Mouse (Mus musculus) CH12.LX (cell line): ENCODE measurements around the gene Ubc. TPM values are rescaled to one million over a fixed set of nuclear protein-coding genes. Genes with fewer than 3 reads are reported as not detected.

Experiments
- DNase-seq: peaks from one replicate; pipeline ENCODE4 v3.0.0-alpha.2; 2013; ENCODE audit errors: extremely low read depth
- H3K27ac ChIP-seq: 2 replicates; pipeline ENCODE4 v1.5.1; 2012; ENCODE audit warnings: low read depth, mild to moderate bottlenecking, control low read depth, moderate library complexity; ENCODE audit not compliant: insufficient read depth
- H3K27me3 ChIP-seq: replicated peaks from 2 replicates; pipeline ENCODE3; 2012; ENCODE audit warnings: inconsistent platforms
- H3K36me3 ChIP-seq, 2 experiments: replicated peaks in 1 of 2; 2 replicates each; pipeline versions ENCODE3 to v1.6.1; 2012; ENCODE audit warnings: inconsistent platforms in 1 of 2, low read length in 1 of 2, mild to moderate bottlenecking in 1 of 2, mixed read lengths in 1 of 2, moderate library complexity in 1 of 2; ENCODE audit not compliant: control insufficient read depth in 1 of 2, insufficient read depth in 1 of 2
- H3K4me1 ChIP-seq, 2 experiments: 2 replicates each; pipeline ENCODE4 v1.6.1; 2012; ENCODE audit warnings: inconsistent platforms in 1 of 2, moderate library complexity in 1 of 2; ENCODE audit not compliant: insufficient read depth in 2 of 2, control insufficient read depth in 1 of 2
- H3K4me2 ChIP-seq: 2 replicates; pipeline ENCODE4 v1.6.1; 2012; ENCODE audit warnings: low read depth, mild to moderate bottlenecking, control low read depth; ENCODE audit not compliant: poor library complexity, insufficient read depth, severe bottlenecking
- H3K4me3 ChIP-seq, 3 experiments: fragments of 150-350 bp in 1 of 3; sonication (generic) in 1 of 3; replicated peaks in 1 of 3; 2 replicates each; pipeline versions ENCODE3 to v1.5.1; 2011 to 2012; ENCODE audit warnings: low read depth in 2 of 3, low read length in 2 of 3, mild to moderate bottlenecking in 2 of 3, moderate library complexity in 2 of 3, control low read depth in 1 of 3, improper control_type of control experiment in 1 of 3, inconsistent platforms in 1 of 3, mixed read lengths in 1 of 3; ENCODE audit not compliant: poor library complexity in 1 of 3
- H3K79me2 ChIP-seq: replicated peaks from 2 replicates; pipeline ENCODE4 v1.6.1; 2012; ENCODE audit warnings: mild to moderate bottlenecking, moderate library complexity; ENCODE audit not compliant: control insufficient read depth, poor library complexity, insufficient read depth, severe bottlenecking; ENCODE audit errors: extremely low read depth
- H3K9ac ChIP-seq: 2 replicates; pipeline ENCODE4 v1.6.1; 2012; ENCODE audit warnings: low read depth, mild to moderate bottlenecking, control low read depth, moderate library complexity; ENCODE audit not compliant: insufficient read depth
- H3K9me3 ChIP-seq: replicated peaks from 2 replicates; pipeline ENCODE3; 2012; ENCODE audit warnings: low read length, inconsistent platforms, mixed read lengths
- BHLHE40 ChIP-seq: IDR thresholded peaks from 2 replicates; pipeline ENCODE4 v1.6.1; 2011; ENCODE audit warnings: mild to moderate bottlenecking, low read depth, low read length, improper control_type of control experiment
- CTCF ChIP-seq, 2 experiments: IDR thresholded peaks in 1 of 2; conservative IDR thresholded peaks in 1 of 2; 2 replicates each; pipeline ENCODE4 v1.5.1; 2011 to 2012; ENCODE audit warnings: low read depth in 2 of 2, low read length in 2 of 2, improper control_type of control experiment in 1 of 2, inconsistent platforms in 1 of 2, mild to moderate bottlenecking in 1 of 2, moderate library complexity in 1 of 2
- EP300 ChIP-seq: IDR thresholded peaks from 2 replicates; pipeline ENCODE4 v1.6.1; 2011; ENCODE audit warnings: low read length, improper control_type of control experiment
- GABPA ChIP-seq: IDR thresholded peaks from 2 replicates; pipeline ENCODE4 v1.6.1; 2012; ENCODE audit warnings: low read depth, low read length, improper control_type of control experiment, inconsistent platforms; ENCODE audit not compliant: insufficient replicate concordance
- HCFC1 ChIP-seq: IDR thresholded peaks from 2 replicates; pipeline ENCODE4 v1.6.1; 2012; ENCODE audit warnings: low read depth, mild to moderate bottlenecking, inconsistent platforms, low read length, improper control_type of control experiment
- KAT2A ChIP-seq: IDR thresholded peaks from 2 replicates; pipeline ENCODE4 v1.6.1; 2012; ENCODE audit warnings: low read length, improper control_type of control experiment, inconsistent platforms; ENCODE audit not compliant: insufficient replicate concordance
- MAX ChIP-seq: IDR thresholded peaks from 2 replicates; pipeline ENCODE4 v1.6.1; 2011; ENCODE audit warnings: low read length, improper control_type of control experiment
- MEF2A ChIP-seq: IDR thresholded peaks from 2 replicates; pipeline ENCODE4 v1.6.1; 2014; ENCODE audit warnings: low read depth, mild to moderate bottlenecking, inconsistent platforms, low read length, improper control_type of control experiment, borderline replicate concordance
- MXI1 ChIP-seq: IDR thresholded peaks from 2 replicates; pipeline ENCODE4 v1.6.1; 2011; ENCODE audit warnings: mild to moderate bottlenecking, low read depth, low read length, improper control_type of control experiment
- POLR2A ChIP-seq: IDR thresholded peaks from 2 replicates; pipeline ENCODE4 v1.6.1; 2011; ENCODE audit warnings: low read depth, mild to moderate bottlenecking, improper control_type of control experiment, low read length
- SMC3 ChIP-seq: IDR thresholded peaks from 2 replicates; pipeline ENCODE4 v1.6.1; 2011; ENCODE audit warnings: low read depth, low read length, improper control_type of control experiment
- UBTF ChIP-seq: IDR thresholded peaks from 2 replicates; pipeline ENCODE4 v1.6.1; 2012; ENCODE audit warnings: low read depth, mild to moderate bottlenecking, inconsistent platforms, low read length, improper control_type of control experiment, moderate library complexity
- dilution Hi-C: fragments of 300-500 bp; cut with MboI; formaldehyde crosslinking; loops from 2 replicates; pipeline ENCODE4 v1.14.3; 2020; ENCODE audit warnings: low sequenced_read_pairs; ENCODE audit not compliant: extremely low pct_unique_long_range_greater_than_20kb, extremely low pct_ligation_motif_present
- in situ Hi-C: fragments of 300-500 bp; cut with MboI; formaldehyde crosslinking; loops from 3 replicates; pipeline ENCODE4 v1.14.3; 2019; ENCODE audit warnings: low sequenced_read_pairs, low pct_ligation_motif_present, low pct_unique_long_range_greater_than_20kb, mixed read lengths
- polyA plus RNA-seq: library from polyadenylated mRNA; unstranded; fragments of >175 nt; gene quantifications from 2 replicates; pipeline ENCODE4 v1.2.1, GENCODE M21; 2012; ENCODE audit warnings: low read depth; ENCODE audit not compliant: insufficient read length
- total RNA-seq, 2 experiments: library from RNA; depleted of rRNA; stranded (reverse); fragments of 300-350 nt in 1 of 2; fragments of >200 nt in 1 of 2; gene quantifications; 2 replicates each; pipeline ENCODE4 v1.2.3; 2012 to 2014

The Ubc gene
- total and polyA plus RNA-seq, 3 experiments: 466 to 803 (median 656) TPM

DNA sequence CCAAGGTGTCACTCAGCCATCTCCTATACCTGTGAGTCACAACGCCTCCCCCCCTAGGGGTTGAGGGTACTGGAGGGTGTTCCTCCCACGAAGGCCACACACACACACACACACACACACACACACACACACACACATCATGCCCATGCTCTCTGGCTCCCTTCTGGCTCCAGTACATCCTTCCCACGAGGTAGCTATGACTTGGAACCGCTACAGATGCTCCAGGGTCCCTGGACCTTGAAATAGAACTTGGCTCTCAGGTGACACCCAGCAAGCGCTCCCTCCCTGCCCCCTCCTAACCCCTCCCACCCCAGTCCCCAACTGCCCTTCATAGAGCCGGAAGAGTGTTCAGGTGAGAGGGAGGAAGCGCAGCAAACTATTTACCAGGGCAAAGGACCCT lies 34.4 kb downstream of the Ubc start:
- peaks cover 3 to 48% of the 10 kb centered on the region in 2 experiments; a peak in 3 of 4 replicates for H3K4me1 ChIP-seq
- H3K79me2 ChIP-seq: no peaks in the 10 kb centered on the region
- no peak overlapping the region for H3K9ac ChIP-seq
- dilution Hi-C loops: no loop called here
- no peaks in the 10 kb centered on the region for H3K36me3 ChIP-seq
- DNase-seq: no peak
- H3K4me2 ChIP-seq: no peak overlapping the region
- no peaks in the 10 kb centered on the region for H3K27me3 ChIP-seq
- H3K4me3 ChIP-seq: no peak overlapping the region
- TF ChIP-seq MEF2A (no peak), GABPA (no peak), UBTF (no peak), MXI1 (no peak), CTCF (conservative IDR thresholded peaks at IDR 0.05 in 1 of 2, IDR thresholded peaks at IDR 0.05 in 1 of 2; ENCODE audit: low read depth in 2 of 2, low read length in 2 of 2) (no peak), POLR2A (no peak), SMC3 (no peak), HCFC1 (no peak), KAT2A (no peak), MAX (no peak)
- in situ Hi-C loops: loop anchor here (5.0 kb wide), 1 partner anchor 83 kb away; no protein-coding TSS in a partner anchor
- H3K9me3 ChIP-seq: peaks cover 14% of the 10 kb centered on the region
- H3K27ac ChIP-seq: no peak overlapping the region

GRCm38 (mm10) chr5:125354885-125355492 lies 35.0 kb downstream of the Ubc start:
- no peaks in the 10 kb centered on the region for H3K36me3 ChIP-seq
- no peak for DNase-seq
- no peak overlapping the region for H3K4me3 ChIP-seq
- peaks cover 12% of the 10 kb centered on the region for H3K9me3 ChIP-seq
- no peaks in the 10 kb centered on the region for H3K79me2 ChIP-seq
- dilution Hi-C loops: no loop called here
- in situ Hi-C loops: loop anchor here (5.0 kb wide), 1 partner anchor 83 kb away; no protein-coding TSS in a partner anchor
- H3K27me3 ChIP-seq: no peaks in the 10 kb centered on the region
- 0 out of 2 replicates have a peak, but pooled peaks have one; percentile 13 for TF ChIP-seq BHLHE40
- TF ChIP-seq EP300: no peak
- no peak overlapping the region for H3K27ac ChIP-seq
- H3K4me2 ChIP-seq: no peak overlapping the region
- peaks cover 3 to 48% of the 10 kb centered on the region in 2 experiments; a peak in 3 of 4 replicates for H3K4me1 ChIP-seq
- no peak overlapping the region for H3K9ac ChIP-seq

GRCm38 (mm10) chr5:125352781-125353294 lies 37.2 kb downstream of the Ubc start:
- dilution Hi-C loops: no loop called here
- H3K9ac ChIP-seq: no peak overlapping the region
- DNase-seq: no peak

More at GRCm38 (mm10) chr5:125352781-125353294, 37.2 kb downstream of the Ubc start:
- Histone ChIP-seq H3K4me1 (peaks cover 7 to 60% of the 10 kb centered on the region in 2 experiments), H3K4me3 (no peak overlapping the region), H3K36me3 (no peaks in the 10 kb centered on the region), H3K4me2 (no peak overlapping the region), H3K9me3 (peaks cover 10% of the 10 kb centered on the region), H3K79me2 (no peaks in the 10 kb centered on the region), H3K27me3 (no peaks in the 10 kb centered on the region), H3K27ac (no peak overlapping the region)
- in situ Hi-C loops: no loop called here
- peak; percentile 49 for TF ChIP-seq BHLHE40
- TF ChIP-seq HCFC1: no peak
